Mouse (Mus musculus): ENCODE data around the gene Tial1. TPM values are rescaled to one million over a fixed set of nuclear protein-coding genes. Genes with fewer than 3 reads are reported as not detected.

Gene Tial1
- polyA plus RNA-seq, 2 experiments = 15.2 to 55.3 TPM

- no peak for TF ChIP-seq EP300 (IDR thresholded peaks at IDR 0.05; ENCODE audit: low read depth)
- TF ChIP-seq CTCF (IDR thresholded peaks at IDR 0.05; ENCODE audit: low read depth) = no peak
- DNase-seq (ENCODE audit: low read depth in 3 of 3, low spot score in 3 of 3) (peak in 1 of 3 experiments; percentile 26), ATAC-seq (ENCODE audit: insufficient read depth) (peak; percentile 76)
- peak within 1 kb of the TSS; percentile 66 to 83 for H3K4me3 ChIP-seq (ENCODE audit: insufficient read depth in 1 of 2, low read depth in 2 of 2, low read length in 2 of 2)
- peaks cover 25% of the 10 kb centered on the region for H3K27me3 ChIP-seq (ENCODE audit: control insufficient read depth, insufficient read depth, low read length)
- under 1% methylated on average over 82 of the region's 102 CpGs for WGBS (ENCODE audit: insufficient replicate concordance)
- H3K36me3 ChIP-seq (replicated peaks; ENCODE audit: control insufficient read depth, insufficient read depth, low read depth) = no peaks in the 10 kb centered on the region
- H3K27ac ChIP-seq = no peak within 1 kb of the TSS
- no peaks in the 10 kb centered on the region for H3K9me3 ChIP-seq (ENCODE audit: control insufficient read depth, low read length)
- H3K9ac ChIP-seq (replicated peaks) = peak within 1 kb of the TSS; percentile 75
- peaks cover 18 to 38% of the 10 kb centered on the region in 2 experiments for H3K4me1 ChIP-seq (replicated peaks; ENCODE audit: control insufficient read depth in 2 of 2, insufficient read depth in 2 of 2, low read length in 1 of 2)
- H3K4me2 ChIP-seq (ENCODE audit: low read depth) = peak within 1 kb of the TSS; percentile 100
Measured at GRCm38 (mm10) chr7:128417930-128418779, 43.4 kb downstream of the Tial1 start, which contains the start of gene Rgs10. Gene Rgs10 (minus strand): TSS chr7:128418758.

- peak overlapping the region; percentile 75 for H3K9ac ChIP-seq (replicated peaks)
- WGBS (ENCODE audit: insufficient replicate concordance) = under 1% methylated on average over 32 of the region's 32 CpGs
- peaks cover 22 to 44% of the 10 kb centered on the region in 2 experiments for H3K4me1 ChIP-seq (replicated peaks; ENCODE audit: control insufficient read depth in 2 of 2, insufficient read depth in 2 of 2, low read length in 1 of 2)
- peak overlapping the region; percentile 66 to 83 for H3K4me3 ChIP-seq (ENCODE audit: insufficient read depth in 1 of 2, low read depth in 2 of 2, low read length in 2 of 2)
- no peak for TF ChIP-seq CTCF (IDR thresholded peaks at IDR 0.05; ENCODE audit: low read depth)
- no peak for TF ChIP-seq EP300 (IDR thresholded peaks at IDR 0.05; ENCODE audit: low read depth)
- no peak for ATAC-seq (ENCODE audit: insufficient read depth)
- no peaks in the 10 kb centered on the region for H3K36me3 ChIP-seq (replicated peaks; ENCODE audit: control insufficient read depth, insufficient read depth, low read depth)
- H3K27me3 ChIP-seq (ENCODE audit: control insufficient read depth, insufficient read depth, low read length) = peaks cover 25% of the 10 kb centered on the region
- H3K27ac ChIP-seq = no peak overlapping the region
- no peaks in the 10 kb centered on the region for H3K9me3 ChIP-seq (ENCODE audit: control insufficient read depth, low read length)
- H3K4me2 ChIP-seq (ENCODE audit: low read depth) = peak overlapping the region; percentile 100
- no peak for DNase-seq (ENCODE audit: low read depth in 3 of 3, low spot score in 3 of 3)
Measured at GRCm38 (mm10) chr7:128417226-128417929, 44.1 kb downstream of the Tial1 start.

- TF ChIP-seq CTCF (IDR thresholded peaks at IDR 0.05; ENCODE audit: low read depth) (no peak), EP300 (IDR thresholded peaks at IDR 0.05; ENCODE audit: low read depth) (no peak)
- no peak overlapping the region for H3K27ac ChIP-seq
- peak overlapping the region; percentile 66 to 83 for H3K4me3 ChIP-seq (ENCODE audit: insufficient read depth in 1 of 2, low read depth in 2 of 2, low read length in 2 of 2)
- whole genome bisulfite sequencing (ENCODE audit: insufficient replicate concordance) = 52% methylated on average over 6 of the region's 6 CpGs
- H3K9me3 ChIP-seq (ENCODE audit: control insufficient read depth, low read length) = no peaks in the 10 kb centered on the region
- DNase-seq (ENCODE audit: low read depth in 3 of 3, low spot score in 3 of 3) (no peak), ATAC-seq (ENCODE audit: insufficient read depth) (no peak)
- H3K4me1 ChIP-seq (replicated peaks; ENCODE audit: control insufficient read depth in 2 of 2, insufficient read depth in 2 of 2, low read length in 1 of 2) = peaks cover 28 to 49% of the 10 kb centered on the region in 2 experiments
- peak overlapping the region; percentile 75 for H3K9ac ChIP-seq (replicated peaks)
- no peaks in the 10 kb centered on the region for H3K36me3 ChIP-seq (replicated peaks; ENCODE audit: control insufficient read depth, insufficient read depth, low read depth)
- H3K4me2 ChIP-seq (ENCODE audit: low read depth) = peak overlapping the region; percentile 100
- peaks cover 25% of the 10 kb centered on the region for H3K27me3 ChIP-seq (ENCODE audit: control insufficient read depth, insufficient read depth, low read length)
Measured at GRCm38 (mm10) chr7:128416664-128417063, 44.9 kb downstream of the Tial1 start.

- H3K4me1 ChIP-seq (replicated peaks; ENCODE audit: control insufficient read depth in 2 of 2, insufficient read depth in 2 of 2, low read length in 1 of 2) = peaks cover 28 to 49% of the 10 kb centered on the region in 2 experiments
- H3K4me2 ChIP-seq (ENCODE audit: low read depth) = peak overlapping the region; percentile 100
- no peaks in the 10 kb centered on the region for H3K36me3 ChIP-seq (replicated peaks; ENCODE audit: control insufficient read depth, insufficient read depth, low read depth)
- H3K9me3 ChIP-seq (ENCODE audit: control insufficient read depth, low read length) = no peaks in the 10 kb centered on the region
- H3K9ac ChIP-seq (replicated peaks) = peak overlapping the region; percentile 47
- peak overlapping the region; percentile 20 to 46 for H3K4me3 ChIP-seq (ENCODE audit: insufficient read depth in 1 of 2, low read depth in 2 of 2, low read length in 2 of 2)
- DNase-seq (ENCODE audit: low read depth in 3 of 3, low spot score in 3 of 3) (peak in 2 of 3 experiments; percentile 42 to 51), ATAC-seq (ENCODE audit: insufficient read depth) (peak; percentile 77)
- H3K27me3 ChIP-seq (ENCODE audit: control insufficient read depth, insufficient read depth, low read length) = peaks cover 13% of the 10 kb centered on the region
- peak overlapping the region; percentile 59 for H3K27ac ChIP-seq
- WGBS (ENCODE audit: insufficient replicate concordance) = 5% methylated on average over 8 of the region's 8 CpGs
- TF ChIP-seq CTCF (IDR thresholded peaks at IDR 0.05; ENCODE audit: low read depth) = no peak
- peak; percentile 76 for TF ChIP-seq EP300 (IDR thresholded peaks at IDR 0.05; ENCODE audit: low read depth)
Measured at GRCm38 (mm10) chr7:128414433-128414832, 47.1 kb downstream of the Tial1 start.
